Mouse (Mus musculus) left cerebral cortex, postnatal 14 days (tissue): ENCODE measurements around the gene Vamp2. TPM values are rescaled to one million over a fixed set of nuclear protein-coding genes. Genes with fewer than 3 reads are reported as not detected.
"Not testable (repeated sequence)": the region's sequence is repeated elsewhere in the genome, so short reads cannot be mapped to it uniquely, and the experiment has no call there.

Source experiments
- DNase-seq, 2 experiments: peaks; one replicate each; pipeline ENCODE4 v3.0.0; 2021 to 2022; ENCODE audit warnings: low spot score in 2 of 2, mixed read lengths in 1 of 2
- intact Hi-C: fragments of 180-260 bp; cut with DNase I; formaldehyde crosslinking; loops from one replicate; pipeline ENCODE4 v1.15.1; 2025
- total RNA-seq, 2 experiments: library from RNA; stranded (reverse); gene quantifications; 2 replicates each; pipeline ENCODE4 v1.2.3; 2021

The Vamp2 gene
- total RNA-seq, 2 experiments from 2014 or later = 1,220 to 1,271 TPM

- intact Hi-C loops = no loop called here
- DNase-seq = no peak
Measured at GRCm38 (mm10) chr11:69076572-69076971, 11.7 kb upstream of the Vamp2 start.

GRCm38 (mm10) chr11:69077316-69077715, 11.0 kb upstream of the Vamp2 start:
- intact Hi-C loops = no loop called here

GRCm38 (mm10) chr11:69078041-69078440, 10.2 kb upstream of the Vamp2 start:
- intact Hi-C loops = no loop called here

More at GRCm38 (mm10) chr11:69077316-69077715, 11.0 kb upstream of the Vamp2 start:
- DNase-seq = no peak

GRCm38 (mm10) chr11:69078805-69079438, 9.4 kb upstream of the Vamp2 start:
- DNase-seq = no peak
- intact Hi-C loops = no loop called here

More at GRCm38 (mm10) chr11:69078041-69078440, 10.2 kb upstream of the Vamp2 start:
- no peak for DNase-seq

- no peak for DNase-seq
- intact Hi-C loops = no loop called here
Measured at GRCm38 (mm10) chr11:69080102-69080854, 8.0 kb upstream of the Vamp2 start.

- intact Hi-C loops = no loop called here
- DNase-seq = no peak
Measured at GRCm38 (mm10) chr11:69080855-69081222, 7.5 kb upstream of the Vamp2 start.

- intact Hi-C loops = no loop called here
- no peak for DNase-seq
Measured at GRCm38 (mm10) chr11:69081613-69082012, 6.7 kb upstream of the Vamp2 start.

- intact Hi-C loops = loop anchor here (2.0 kb wide), 1 partner anchor 15 kb away; the partner anchor contains the start of gene Tmem107
- no peak for DNase-seq
Measured at GRCm38 (mm10) chr11:69085608-69086007, 2.7 kb upstream of the Vamp2 start.

GRCm38 (mm10) chr11:69086390-69086789, 1.9 kb upstream of the Vamp2 start:
- intact Hi-C loops = loop anchor here (2.0 kb wide), 1 partner anchor 16 kb away; the partner anchor contains the start of gene Tmem107
- DNase-seq = peak; percentile 68 to 85

GRCm38 (mm10) chr11:69087082-69087481, 1.2 kb upstream of the Vamp2 start:
- DNase-seq = peak in 1 of 2 experiments; percentile 52
- intact Hi-C loops = loop anchor here (2.0 kb wide), 1 partner anchor 16 kb away; the partner anchor contains the start of gene Tmem107

- no peak for DNase-seq
- intact Hi-C loops = loop anchor here (2.0 kb wide), 1 partner anchor 17 kb away; the partner anchor contains the start of gene Tmem107
Measured at GRCm38 (mm10) chr11:69087597-69087996, 693 bp upstream of the Vamp2 start.

GRCm38 (mm10) chr11:69088856-69089615, 746 bp downstream of the Vamp2 start:
- intact Hi-C loops = no loop called here
- no peak for DNase-seq

GRCm38 (mm10) chr11:69089616-69090290, 1.5 kb downstream of the Vamp2 start:
- DNase-seq = no peak
- intact Hi-C loops = no loop called here

- intact Hi-C loops = no loop called here
- no peak for DNase-seq
Measured at GRCm38 (mm10) chr11:69090367-69090766, 2.1 kb downstream of the Vamp2 start.

- no peak for DNase-seq
- intact Hi-C loops = no loop called here
Measured at GRCm38 (mm10) chr11:69091566-69092385, 3.5 kb downstream of the Vamp2 start.

- intact Hi-C loops = no loop called here
- peak; percentile 83 to 85 for DNase-seq
Measured at GRCm38 (mm10) chr11:69092386-69092751, 4.1 kb downstream of the Vamp2 start.

- DNase-seq = no peak
- intact Hi-C loops = no loop called here
Measured at GRCm38 (mm10) chr11:69092871-69093270, 4.6 kb downstream of the Vamp2 start.

GRCm38 (mm10) chr11:69093856-69094255, 5.6 kb downstream of the Vamp2 start:
- DNase-seq, intact Hi-C loops: not testable (repeated sequence)
